Mouse (Mus musculus) forebrain, postnatal 0 days (tissue): ENCODE results near the gene Mapk9. TPM values are rescaled to one million over a fixed set of nuclear protein-coding genes. Genes with fewer than 3 reads are reported as not detected.
A peak's percentile ranks its signal among the peaks of the same experiment; 100 is the strongest.

Source experiments
- ATAC-seq: fragments of 200-750 bp; cut with Nextera tagmentation; 2 replicates; pipeline ENCODE4 v1.8.0; 2017; ENCODE audit warnings: mild to moderate bottlenecking, moderate library complexity
- DNase-seq: peaks from one replicate; pipeline ENCODE4 v3.0.0-alpha.2; 2015
- H3K27ac ChIP-seq: fragments of 300-500 bp; sonication (generic); 2 replicates; pipeline ENCODE4 v1.5.1; 2014; ENCODE audit warnings: low read depth, mild to moderate bottlenecking, antibody characterized with exemption, low read length, moderate library complexity, mixed read lengths
- H3K27me3 ChIP-seq: fragments of 300-500 bp; sonication (generic); 2 replicates; pipeline ENCODE4 v1.6.1; 2014; ENCODE audit warnings: mild to moderate bottlenecking, low read length, mixed read lengths; ENCODE audit not compliant: insufficient read depth
- H3K36me3 ChIP-seq: fragments of 300-500 bp; sonication (generic); 2 replicates; pipeline ENCODE4 v1.6.1; 2014; ENCODE audit warnings: mild to moderate bottlenecking, moderate library complexity; ENCODE audit not compliant: insufficient read depth
- H3K4me1 ChIP-seq: fragments of 300-500 bp; sonication (generic); 2 replicates; pipeline ENCODE4 v1.6.1; 2014; ENCODE audit warnings: antibody characterized with exemption; ENCODE audit not compliant: insufficient read depth
- H3K4me2 ChIP-seq: fragments of 300-500 bp; sonication (generic); 2 replicates; pipeline ENCODE4 v1.6.1; 2014; ENCODE audit warnings: low read depth, mild to moderate bottlenecking, moderate library complexity
- H3K4me3 ChIP-seq: fragments of 300-500 bp; sonication (generic); 2 replicates; pipeline ENCODE4 v1.5.1; 2014; ENCODE audit warnings: low read depth, low read length, mixed read lengths
- H3K9ac ChIP-seq: fragments of 300-500 bp; sonication (generic); 2 replicates; pipeline ENCODE4 v1.6.1; 2014; ENCODE audit warnings: mild to moderate bottlenecking
- H3K9me3 ChIP-seq: fragments of 300-500 bp; sonication (generic); 2 replicates; pipeline ENCODE4 v1.6.1; 2016; ENCODE audit warnings: low read length
- CTCF ChIP-seq: sonication (generic); IDR thresholded peaks from 2 replicates; pipeline ENCODE4 v1.5.1; 2016; ENCODE audit warnings: antibody characterized with exemption, control low read depth, low read depth
- WGBS: fragments of 180-500 bp; shearing (Covaris S2); extraction: QIAGEN DNeasy Blood & Tissue Kit; methylation state at CpG from one replicate; pipeline ENCODE4 v1.1.7; 2014; 5-methylcytosine and 5-hydroxymethylcytosine counted together
- polyA plus RNA-seq: library from polyadenylated mRNA; unstranded; fragments of >200 nt; fragmentation: Nextera tagmentation; extraction: Ambion mirVana; gene quantifications from 2 replicates; pipeline ENCODE4 v1.2.1, GENCODE M21; 2015
- total RNA-seq: library from RNA; depleted of rRNA; stranded (reverse); fragments of >200 nt; gene quantifications from 2 replicates; pipeline ENCODE4 v1.2.3, GENCODE M21; 2014

The Mapk9 gene
- total and polyA plus RNA-seq, 2 experiments from 2014 or later: 55.6 to 123 TPM

GRCm38 (mm10) chr11:49901659-49902458, 55.3 kb downstream of the Mapk9 start, which contains the start of gene Rasgef1c:
TSS of gene Rasgef1c (plus strand) at chr11:49901835.
- H3K27ac ChIP-seq: no peak within 1 kb of the TSS
- H3K36me3 ChIP-seq: no peaks in the 10 kb centered on the region
- H3K4me2 ChIP-seq: peak within 1 kb of the TSS; percentile 86
- peak; percentile 73 for TF ChIP-seq CTCF
- peaks cover 5% of the 10 kb centered on the region for H3K27me3 ChIP-seq
- ATAC-seq (peak; percentile 96), DNase-seq (peak; percentile 85)
- no peaks in the 10 kb centered on the region for H3K9me3 ChIP-seq
- peak within 1 kb of the TSS; percentile 76 for H3K4me3 ChIP-seq
- H3K4me1 ChIP-seq: 0 out of 2 replicates have a peak, but pooled peaks cover 4% of the 10 kb centered on the region
- WGBS: 5% methylated on average over 82 of the region's 99 CpGs
- peak within 1 kb of the TSS; percentile 69 for H3K9ac ChIP-seq

- H3K27ac ChIP-seq: no peak overlapping the region
- H3K27me3 ChIP-seq: peaks cover 5% of the 10 kb centered on the region
- no peak overlapping the region for H3K4me2 ChIP-seq
- H3K36me3 ChIP-seq: no peaks in the 10 kb centered on the region
- no peak overlapping the region for H3K4me3 ChIP-seq
- peak; percentile 63 for DNase-seq
- 0 out of 2 replicates have a peak, but pooled peaks cover 4% of the 10 kb centered on the region for H3K4me1 ChIP-seq
- TF ChIP-seq CTCF: peak; percentile 78
- 14% methylated on average over 7 of the region's 7 CpGs for WGBS
- ATAC-seq: no peak
- no peaks in the 10 kb centered on the region for H3K9me3 ChIP-seq
- no peak overlapping the region for H3K9ac ChIP-seq
Observed at GRCm38 (mm10) chr11:49903333-49903732, 56.8 kb downstream of the Mapk9 start.

- peak; percentile 43 for ATAC-seq
- no peak for TF ChIP-seq CTCF
- 18% methylated on average over 15 of the region's 15 CpGs for WGBS
- no peaks in the 10 kb centered on the region for H3K36me3 ChIP-seq
- H3K27me3 ChIP-seq: no peaks in the 10 kb centered on the region
- no peak overlapping the region for H3K27ac ChIP-seq
- H3K4me2 ChIP-seq: no peak overlapping the region
- no peak for DNase-seq
- no peak overlapping the region for H3K9ac ChIP-seq
- H3K9me3 ChIP-seq: no peaks in the 10 kb centered on the region
- H3K4me3 ChIP-seq: no peak overlapping the region
- no peaks in the 10 kb centered on the region for H3K4me1 ChIP-seq
Observed at GRCm38 (mm10) chr11:49918521-49919180, 72.1 kb downstream of the Mapk9 start.

GRCm38 (mm10) chr11:49919304-49919703, 72.8 kb downstream of the Mapk9 start:
- TF ChIP-seq CTCF: no peak
- no peak overlapping the region for H3K4me2 ChIP-seq
- no peaks in the 10 kb centered on the region for H3K9me3 ChIP-seq
- no peak overlapping the region for H3K9ac ChIP-seq
- 90% methylated on average over 6 of the region's 6 CpGs for WGBS
- no peaks in the 10 kb centered on the region for H3K36me3 ChIP-seq
- H3K4me1 ChIP-seq: no peaks in the 10 kb centered on the region
- no peak for ATAC-seq
- H3K27ac ChIP-seq: no peak overlapping the region
- no peak for DNase-seq
- H3K4me3 ChIP-seq: no peak overlapping the region
- no peaks in the 10 kb centered on the region for H3K27me3 ChIP-seq

- DNase-seq (no peak), ATAC-seq (no peak)
- Histone ChIP-seq H3K4me2 (no peak overlapping the region), H3K9me3 (no peaks in the 10 kb centered on the region), H3K9ac (no peak overlapping the region), H3K36me3 (no peaks in the 10 kb centered on the region), H3K27me3 (no peaks in the 10 kb centered on the region), H3K27ac (no peak overlapping the region), H3K4me3 (no peak overlapping the region), H3K4me1 (no peaks in the 10 kb centered on the region)
- TF ChIP-seq CTCF: no peak
- 93% methylated on average over 9 of the region's 9 CpGs for WGBS
Observed at GRCm38 (mm10) chr11:49923539-49923938, 77.0 kb downstream of the Mapk9 start.

DNA sequence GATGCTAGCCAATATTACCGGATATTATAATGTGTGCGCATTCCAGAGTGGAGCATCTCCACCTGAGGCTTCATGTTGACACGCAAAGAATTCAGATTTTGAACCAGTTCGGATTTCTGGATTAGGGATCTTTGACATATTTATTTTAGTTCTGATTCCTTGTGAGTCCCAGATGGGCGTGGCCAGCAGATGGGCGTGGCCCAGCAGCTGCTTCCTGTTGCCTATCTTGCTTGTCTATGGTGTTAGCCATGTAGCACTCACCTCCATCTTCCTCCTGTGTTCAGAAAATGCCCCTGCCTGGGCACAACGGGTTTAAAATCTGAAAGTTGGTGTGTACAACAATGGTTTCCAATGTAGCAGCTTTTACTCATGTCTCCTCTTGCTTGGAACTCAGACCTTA, 79.6 kb downstream of the Mapk9 start:
- ATAC-seq (no peak), DNase-seq (no peak)
- no peak overlapping the region for H3K9ac ChIP-seq
- WGBS: 85% methylated on average over 7 of the region's 7 CpGs
- no peak for TF ChIP-seq CTCF
- no peak overlapping the region for H3K4me2 ChIP-seq
- H3K4me1 ChIP-seq: no peaks in the 10 kb centered on the region
- H3K4me3 ChIP-seq: no peak overlapping the region
- H3K9me3 ChIP-seq: no peaks in the 10 kb centered on the region
- H3K27me3 ChIP-seq: no peaks in the 10 kb centered on the region
- H3K36me3 ChIP-seq: no peaks in the 10 kb centered on the region
- H3K27ac ChIP-seq: no peak overlapping the region

DNA sequence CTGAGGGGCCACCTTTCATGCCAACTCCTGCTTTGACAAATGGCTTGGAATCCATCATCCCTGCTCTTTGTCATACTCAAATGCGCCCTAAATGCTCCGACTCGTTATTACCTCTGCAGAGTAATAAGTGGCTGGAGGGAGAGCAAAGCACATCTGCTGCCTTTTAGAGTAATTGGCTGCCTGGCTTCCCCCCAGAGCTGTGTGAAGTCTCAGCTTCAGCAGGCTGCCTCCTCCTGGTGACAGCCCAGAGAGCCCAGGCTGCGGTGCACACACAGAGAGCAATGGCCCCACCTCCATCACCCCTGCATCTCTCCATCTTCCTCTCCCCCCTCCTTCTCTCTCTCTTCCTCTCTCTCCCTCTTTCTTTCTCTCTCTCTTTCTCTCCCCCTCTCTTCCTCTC, 80.6 kb downstream of the Mapk9 start:
- peak; percentile 88 for ATAC-seq
- Histone ChIP-seq H3K9me3 (no peaks in the 10 kb centered on the region), H3K4me3 (no peak overlapping the region), H3K4me2 (0 out of 2 replicates have a peak overlapping the region, but pooled peaks have one; percentile 21), H3K27ac (peak overlapping the region; percentile 50; the same call in 1 of the 2 replicates), H3K4me1 (no peaks in the 10 kb centered on the region), H3K9ac (no peak overlapping the region), H3K27me3 (no peaks in the 10 kb centered on the region), H3K36me3 (no peaks in the 10 kb centered on the region)
- no peak for DNase-seq
- TF ChIP-seq CTCF: peak; percentile 41
- WGBS: 10% methylated on average over 4 of the region's 4 CpGs
